9 mouse cellular contexts compared by ENCODE assay signal in genomic region chr4:98436664-98437363, GRCm38 (mm10). TPM values are rescaled to one million over a fixed set of nuclear protein-coding genes. Genes with fewer than 3 reads are reported as not detected.
DNase-seq lines count a peak whose midpoint lies in the region; ATAC-seq and TF ChIP-seq lines count a peak whose summit lies in the region.
"Had no signal": no experiment of that assay in that cellular context is flagged by ENCODE, and none has a peak within 500 bp of the region (broad histone marks: within the 10 kb centered on the region; RNA-seq: fewer than 3 reads in every experiment).

No protein-coding gene starts in this region.

- H3K36me3 ChIP-seq in heart, embryonic 14.5 days (ENCODE audit: control insufficient read depth, insufficient read depth, low read length) = peaks cover 10% of the 10 kb centered on the region; the same call in 1 of the 2 replicates
- H3K36me3 ChIP-seq in stomach, embryonic 16.5 days (ENCODE audit: control insufficient read depth, insufficient read depth, low read length) = no peaks in the 10 kb centered on the region
- no peaks in the 10 kb centered on the region; the same call in 1 of the 2 replicates for H3K36me3 ChIP-seq in midbrain, embryonic 16.5 days (ENCODE audit: control insufficient read depth, insufficient read depth, low read length)
- H3K36me3 ChIP-seq in hindbrain, embryonic 12.5 days = no peaks in the 10 kb centered on the region

- peak overlapping the region in 1 of 2 experiments; percentile 13; a peak in 1 of 4 replicates for H3K4me3 ChIP-seq in heart, embryonic 14.5 days (ENCODE audit: control insufficient read depth in 1 of 2, insufficient read depth in 1 of 2, low read depth in 1 of 2, low read length in 2 of 2)
- peak overlapping the region; percentile 46 for H3K4me3 ChIP-seq in lung, adult 2 months (replicated peaks; ENCODE audit: extremely low read depth, low read depth, low read length)
- H3K4me3 ChIP-seq in stomach, embryonic 16.5 days (replicated peaks; ENCODE audit: low read length) = peak overlapping the region; percentile 27
- H3K4me3 ChIP-seq in midbrain, embryonic 16.5 days (ENCODE audit: low read depth, low read length) = no peak overlapping the region
- no peak overlapping the region for H3K4me3 ChIP-seq in hindbrain, embryonic 12.5 days
- H3K4me3 ChIP-seq: embryonic facial prominence, embryonic 12.5 days had no signal

- H3K9ac ChIP-seq in heart, embryonic 14.5 days (ENCODE audit: low read length) = peak overlapping the region; percentile 25; the same call in 1 of the 2 replicates
- H3K9ac ChIP-seq in stomach, embryonic 16.5 days (ENCODE audit: low read length) = no peak overlapping the region
- H3K9ac ChIP-seq in midbrain, embryonic 16.5 days (ENCODE audit: low read depth, low read length) = no peak overlapping the region
- no peak overlapping the region for H3K9ac ChIP-seq in hindbrain, embryonic 12.5 days
- H3K9ac ChIP-seq: embryonic facial prominence, embryonic 12.5 days had no signal

- 68% methylated on average over 12 of the region's 12 CpGs for WGBS in heart, embryonic 14.5 days
- WGBS in lung, adult 2 months = 38% methylated on average over 12 of the region's 12 CpGs
- WGBS in stomach, embryonic 16.5 days = 50% methylated on average over 12 of the region's 12 CpGs
- WGBS in midbrain, embryonic 16.5 days = 73% methylated on average over 12 of the region's 12 CpGs
- WGBS in hindbrain, embryonic 12.5 days = 74% methylated on average over 12 of the region's 12 CpGs

- no peak for TF ChIP-seq CTCF in lung, adult 2 months (IDR thresholded peaks at IDR 0.05; ENCODE audit: insufficient read depth, low read length)

- TF ChIP-seq POLR2A in lung, adult 2 months (IDR thresholded peaks at IDR 0.05; ENCODE audit: borderline replicate concordance, extremely low read depth, low read depth, low read length) = no peak

- no peak overlapping the region for H3K27ac ChIP-seq in heart, embryonic 14.5 days (replicated peaks in 1 of 2; ENCODE audit: control insufficient read depth in 1 of 2, insufficient read depth in 1 of 2, low read depth in 2 of 2, low read length in 2 of 2)
- H3K27ac ChIP-seq in stomach, embryonic 16.5 days (ENCODE audit: low read length) = no peak overlapping the region
- H3K27ac ChIP-seq in midbrain, embryonic 16.5 days (ENCODE audit: low read length) = no peak overlapping the region
- H3K27ac ChIP-seq in hindbrain, embryonic 12.5 days = no peak overlapping the region
- H3K27ac ChIP-seq: embryonic facial prominence, embryonic 12.5 days had no signal

- DNase-seq in layer of hippocampus, adult 9-11 months = peak; percentile 15
- no peak for DNase-seq in layer of hippocampus, adult 9-10 months (ENCODE audit: low spot score)
- DNase-seq in lung, adult 2 months = peak; percentile 11
- DNase-seq in cerebellum, postnatal 14 days = no peak

- H3K4me2 ChIP-seq in heart, embryonic 14.5 days (ENCODE audit: low read length) = peak overlapping the region; percentile 34
- H3K4me2 ChIP-seq in stomach, embryonic 16.5 days (ENCODE audit: low read depth, low read length) = peak overlapping the region; percentile 30
- no peak overlapping the region for H3K4me2 ChIP-seq in midbrain, embryonic 16.5 days (ENCODE audit: low read length)
- H3K4me2 ChIP-seq in hindbrain, embryonic 12.5 days (replicated peaks) = no peak overlapping the region
- H3K4me2 ChIP-seq: embryonic facial prominence, embryonic 12.5 days had no signal

- no peaks in the 10 kb centered on the region for H3K27me3 ChIP-seq in heart, embryonic 14.5 days (ENCODE audit: control insufficient read depth, insufficient read depth, low read length)
- no peaks in the 10 kb centered on the region for H3K27me3 ChIP-seq in stomach, embryonic 16.5 days (ENCODE audit: control insufficient read depth, insufficient read depth, low read length)
- no peaks in the 10 kb centered on the region for H3K27me3 ChIP-seq in midbrain, embryonic 16.5 days (ENCODE audit: control insufficient read depth, insufficient read depth, low read depth, low read length)
- no peaks in the 10 kb centered on the region for H3K27me3 ChIP-seq in hindbrain, embryonic 12.5 days
- H3K27me3 ChIP-seq: embryonic facial prominence, embryonic 12.5 days had no signal

- H3K9me3 ChIP-seq in heart, embryonic 14.5 days (ENCODE audit: control insufficient read depth, low read length) = no peaks in the 10 kb centered on the region
- no peaks in the 10 kb centered on the region for H3K9me3 ChIP-seq in stomach, embryonic 16.5 days (replicated peaks; ENCODE audit: control insufficient read depth, low read length)
- no peaks in the 10 kb centered on the region for H3K9me3 ChIP-seq in midbrain, embryonic 16.5 days (replicated peaks; ENCODE audit: control insufficient read depth, low read length, poor library complexity, severe bottlenecking)
- no peaks in the 10 kb centered on the region for H3K9me3 ChIP-seq in hindbrain, embryonic 12.5 days (replicated peaks)
- H3K9me3 ChIP-seq: embryonic facial prominence, embryonic 12.5 days had no signal

- ATAC-seq in heart, embryonic 14.5 days (ENCODE audit: insufficient number of reproducible peaks, insufficient read depth, low FRiP score, low read depth) = no peak
- no peak for ATAC-seq in stomach, embryonic 16.5 days (ENCODE audit: insufficient read depth, low FRiP score)
- no peak for ATAC-seq in midbrain, embryonic 16.5 days
- no peak for ATAC-seq in hindbrain, embryonic 12.5 days (ENCODE audit: low FRiP score)

- peaks cover 0 to 4% of the 10 kb centered on the region in 2 experiments; a peak in 2 of 4 replicates for H3K4me1 ChIP-seq in heart, embryonic 14.5 days (ENCODE audit: control insufficient read depth in 2 of 2, insufficient read depth in 2 of 2, low read length in 2 of 2)
- H3K4me1 ChIP-seq in lung, adult 2 months (ENCODE audit: control insufficient read depth, insufficient read depth, low read length) = no peaks in the 10 kb centered on the region
- H3K4me1 ChIP-seq in stomach, embryonic 16.5 days (ENCODE audit: control insufficient read depth, insufficient read depth, low read length) = no peaks in the 10 kb centered on the region
- H3K4me1 ChIP-seq in midbrain, embryonic 16.5 days (ENCODE audit: control insufficient read depth, insufficient read depth, low read length) = no peaks in the 10 kb centered on the region
- H3K4me1 ChIP-seq in hindbrain, embryonic 12.5 days = peaks cover 6% of the 10 kb centered on the region; the same call in 1 of the 2 replicates

RNA-seq across cellular contexts. Expression of gene Patj, which starts 41.2 kb away (rescaled TPM):
- polyA plus RNA-seq in heart, embryonic 14.5 days (2014; fragmentation: Nextera tagmentation; extraction: Ambion mirVana) = 7.1 and 11.2 TPM in 2 replicates
- 13.4 and 17.4 TPM in 2 replicates for polyA plus RNA-seq in lung, adult 2 months (2012; rRNA removed)
- polyA plus RNA-seq in stomach, embryonic 16.5 days (2015; fragmentation: Nextera tagmentation; extraction: Ambion mirVana) = 19.0 and 24.0 TPM in 2 replicates
- polyA plus RNA-seq in midbrain, embryonic 16.5 days (2015; fragmentation: Nextera tagmentation; extraction: Ambion mirVana) = 7.3 and 9.9 TPM in 2 replicates
- 14.9 and 16.1 TPM in 2 replicates for polyA plus RNA-seq in hindbrain, embryonic 12.5 days (2016; fragmentation: Nextera tagmentation; extraction: Ambion mirVana)

RNA-seq across cellular contexts. Expression of gene Tm2d1, which starts 53.7 kb away (rescaled TPM):
- 106 and 115 TPM in 2 replicates for polyA plus RNA-seq in heart, embryonic 14.5 days (2014; fragmentation: Nextera tagmentation; extraction: Ambion mirVana)
- 14.8 and 17.6 TPM in 2 replicates for polyA plus RNA-seq in lung, adult 2 months (2012; rRNA removed)
- 78.5 and 90.3 TPM in 2 replicates for polyA plus RNA-seq in stomach, embryonic 16.5 days (2015; fragmentation: Nextera tagmentation; extraction: Ambion mirVana)
- polyA plus RNA-seq in midbrain, embryonic 16.5 days (2015; fragmentation: Nextera tagmentation; extraction: Ambion mirVana) = 141 and 143 TPM in 2 replicates
- 105 TPM in 2 replicates for polyA plus RNA-seq in hindbrain, embryonic 12.5 days (2016; fragmentation: Nextera tagmentation; extraction: Ambion mirVana)

Comparison
In these comparisons a context has a peak if more than half of its experiments do, and no peak if none do; other contexts are left out.
1. DNase-seq: peak in layer of hippocampus, adult 9-11 months (single experiment) and lung, adult 2 months (single experiment); none in layer of hippocampus, adult 9-10 months (single experiment) and cerebellum, postnatal 14 days (0 of 2).
2. H3K4me2 ChIP-seq: peak in heart, embryonic 14.5 days (single experiment) and stomach, embryonic 16.5 days (single experiment); none in midbrain, embryonic 16.5 days (single experiment) and hindbrain, embryonic 12.5 days (single experiment).
3. H3K4me3 ChIP-seq: peak in lung, adult 2 months (single experiment) and stomach, embryonic 16.5 days (single experiment); none in midbrain, embryonic 16.5 days (single experiment) and hindbrain, embryonic 12.5 days (single experiment).